Mouse (Mus musculus): Measurements from ENCODE around the gene Dctn5. TPM values are rescaled to one million over a fixed set of nuclear protein-coding genes. Genes with fewer than 3 reads are reported as not detected.

Dctn5 gene
- polyA plus RNA-seq, 1 experiment from 2014 or later = 140 TPM

- Histone ChIP-seq H3K36me3 (ENCODE audit: control insufficient read depth, insufficient read depth, low read length) (peaks cover 16% of the 10 kb centered on the region), H3K9me3 (ENCODE audit: control insufficient read depth, low read length) (no peaks in the 10 kb centered on the region), H3K27ac (ENCODE audit: low read depth, low read length) (peak overlapping the region; percentile 75), H3K9ac (ENCODE audit: low read length) (peak overlapping the region; percentile 90), H3K4me1 (ENCODE audit: control insufficient read depth, insufficient read depth, low read length) (peaks cover 30% of the 10 kb centered on the region), H3K4me3 (ENCODE audit: low read depth, low read length) (peak overlapping the region; percentile 82), H3K27me3 (ENCODE audit: control insufficient read depth, insufficient read depth, low read length) (no peaks in the 10 kb centered on the region), H3K4me2 (peak overlapping the region; percentile 76)
- DNase-seq (ENCODE audit: low spot score, missing footprints) = peak; percentile 88
- WGBS = 6% methylated on average over 13 of the region's 13 CpGs
- ATAC-seq (ENCODE audit: low FRiP score) = peak; percentile 1; the same call in 1 of the 2 replicates
These were observed 25.6 kb downstream of the Dctn5 start for GRCm38 (mm10) chr7:122158488-122158887.

- Histone ChIP-seq H3K4me2 (peak within 1 kb of the TSS; percentile 76), H3K9ac (ENCODE audit: low read length) (peak within 1 kb of the TSS; percentile 90), H3K4me1 (ENCODE audit: control insufficient read depth, insufficient read depth, low read length) (peaks cover 30% of the 10 kb centered on the region), H3K27me3 (ENCODE audit: control insufficient read depth, insufficient read depth, low read length) (no peaks in the 10 kb centered on the region), H3K4me3 (ENCODE audit: low read depth, low read length) (peak within 1 kb of the TSS; percentile 82), H3K9me3 (ENCODE audit: control insufficient read depth, low read length) (no peaks in the 10 kb centered on the region), H3K36me3 (ENCODE audit: control insufficient read depth, insufficient read depth, low read length) (peaks cover 19% of the 10 kb centered on the region), H3K27ac (ENCODE audit: low read depth, low read length) (peak within 1 kb of the TSS; percentile 75)
- peak; percentile 95 for ATAC-seq (ENCODE audit: low FRiP score)
- WGBS = under 1% methylated on average over 63 of the region's 63 CpGs
- DNase-seq (ENCODE audit: low spot score, missing footprints) = peak; percentile 99
These were observed 26.4 kb downstream of the Dctn5 start, which contains the start of gene Plk1 for GRCm38 (mm10) chr7:122158915-122159902. TSS of gene Plk1 (plus strand) at chr7:122159439.

GRCm38 (mm10) chr7:122160037-122160436 lies 27.2 kb downstream of the Dctn5 start:
- Histone ChIP-seq H3K4me1 (ENCODE audit: control insufficient read depth, insufficient read depth, low read length) (peaks cover 30% of the 10 kb centered on the region), H3K4me2 (peak overlapping the region; percentile 76), H3K27ac (ENCODE audit: low read depth, low read length) (peak overlapping the region; percentile 32; the same call in 1 of the 2 replicates), H3K36me3 (ENCODE audit: control insufficient read depth, insufficient read depth, low read length) (peaks cover 22% of the 10 kb centered on the region), H3K4me3 (ENCODE audit: low read depth, low read length) (peak overlapping the region; percentile 82), H3K9ac (ENCODE audit: low read length) (peak overlapping the region; percentile 90), H3K9me3 (ENCODE audit: control insufficient read depth, low read length) (no peaks in the 10 kb centered on the region), H3K27me3 (ENCODE audit: control insufficient read depth, insufficient read depth, low read length) (no peaks in the 10 kb centered on the region)
- 1% methylated on average over 12 of the region's 12 CpGs for WGBS
- peak; percentile 89 for DNase-seq (ENCODE audit: low spot score, missing footprints)
- ATAC-seq (ENCODE audit: low FRiP score) = no peak

- H3K36me3 ChIP-seq (ENCODE audit: control insufficient read depth, insufficient read depth, low read length) = peaks cover 45% of the 10 kb centered on the region
- H3K27me3 ChIP-seq (ENCODE audit: control insufficient read depth, insufficient read depth, low read length) = no peaks in the 10 kb centered on the region
- no peaks in the 10 kb centered on the region for H3K9me3 ChIP-seq (ENCODE audit: control insufficient read depth, low read length)
- no peak overlapping the region for H3K27ac ChIP-seq (ENCODE audit: low read depth, low read length)
- no peak overlapping the region for H3K9ac ChIP-seq (ENCODE audit: low read length)
- WGBS = 91% methylated on average over 8 of the region's 8 CpGs
- H3K4me3 ChIP-seq (ENCODE audit: low read depth, low read length) = no peak overlapping the region
- no peak overlapping the region for H3K4me2 ChIP-seq
- no peak for ATAC-seq (ENCODE audit: low FRiP score)
- H3K4me1 ChIP-seq (ENCODE audit: control insufficient read depth, insufficient read depth, low read length) = peaks cover 24% of the 10 kb centered on the region
- no peak for DNase-seq (ENCODE audit: low spot score, missing footprints)
These were observed 30.9 kb downstream of the Dctn5 start for GRCm38 (mm10) chr7:122163766-122164165.

GRCm38 (mm10) chr7:122167203-122167602 lies 34.4 kb downstream of the Dctn5 start:
- 95% methylated on average over 7 of the region's 7 CpGs for WGBS
- no peak for ATAC-seq (ENCODE audit: low FRiP score)

GRCm38 (mm10) chr7:122170705-122171104 lies 37.9 kb downstream of the Dctn5 start:
- H3K36me3 ChIP-seq (ENCODE audit: control insufficient read depth, insufficient read depth, low read length) = peaks cover 27% of the 10 kb centered on the region
- WGBS = 84% methylated on average over 6 of the region's 6 CpGs

More at GRCm38 (mm10) chr7:122167203-122167602, 34.4 kb downstream of the Dctn5 start:
- Histone ChIP-seq H3K27me3 (ENCODE audit: control insufficient read depth, insufficient read depth, low read length) (no peaks in the 10 kb centered on the region), H3K4me1 (ENCODE audit: control insufficient read depth, insufficient read depth, low read length) (peaks cover 2% of the 10 kb centered on the region; the same call in 1 of the 2 replicates), H3K9me3 (ENCODE audit: control insufficient read depth, low read length) (no peaks in the 10 kb centered on the region), H3K4me3 (ENCODE audit: low read depth, low read length) (no peak overlapping the region), H3K4me2 (no peak overlapping the region), H3K36me3 (ENCODE audit: control insufficient read depth, insufficient read depth, low read length) (peaks cover 48% of the 10 kb centered on the region), H3K9ac (ENCODE audit: low read length) (no peak overlapping the region), H3K27ac (ENCODE audit: low read depth, low read length) (no peak overlapping the region)
- no peak for DNase-seq (ENCODE audit: low spot score, missing footprints)

GRCm38 (mm10) chr7:122171613-122172012 lies 38.8 kb downstream of the Dctn5 start:
- Histone ChIP-seq H3K36me3 (ENCODE audit: control insufficient read depth, insufficient read depth, low read length) (peaks cover 20% of the 10 kb centered on the region; the same call in 1 of the 2 replicates), H3K4me1 (ENCODE audit: control insufficient read depth, insufficient read depth, low read length) (no peaks in the 10 kb centered on the region), H3K4me3 (ENCODE audit: low read depth, low read length) (no peak overlapping the region), H3K9ac (ENCODE audit: low read length) (no peak overlapping the region), H3K27me3 (ENCODE audit: control insufficient read depth, insufficient read depth, low read length) (no peaks in the 10 kb centered on the region), H3K4me2 (no peak overlapping the region), H3K27ac (ENCODE audit: low read depth, low read length) (no peak overlapping the region), H3K9me3 (ENCODE audit: control insufficient read depth, low read length) (no peaks in the 10 kb centered on the region)
- ATAC-seq (ENCODE audit: low FRiP score) (no peak), DNase-seq (ENCODE audit: low spot score, missing footprints) (peak; percentile 57)
- 82% methylated on average over 10 of the region's 10 CpGs for WGBS

More at GRCm38 (mm10) chr7:122170705-122171104, 37.9 kb downstream of the Dctn5 start:
- Histone ChIP-seq H3K4me3 (ENCODE audit: low read depth, low read length) (no peak overlapping the region), H3K9ac (ENCODE audit: low read length) (no peak overlapping the region), H3K9me3 (ENCODE audit: control insufficient read depth, low read length) (no peaks in the 10 kb centered on the region), H3K27ac (ENCODE audit: low read depth, low read length) (no peak overlapping the region), H3K4me1 (ENCODE audit: control insufficient read depth, insufficient read depth, low read length) (no peaks in the 10 kb centered on the region), H3K27me3 (ENCODE audit: control insufficient read depth, insufficient read depth, low read length) (no peaks in the 10 kb centered on the region), H3K4me2 (no peak overlapping the region)
- no peak for ATAC-seq (ENCODE audit: low FRiP score)
- DNase-seq (ENCODE audit: low spot score, missing footprints) = no peak

- Histone ChIP-seq H3K9ac (ENCODE audit: low read length) (no peak overlapping the region), H3K9me3 (ENCODE audit: control insufficient read depth, low read length) (no peaks in the 10 kb centered on the region), H3K4me1 (ENCODE audit: control insufficient read depth, insufficient read depth, low read length) (no peaks in the 10 kb centered on the region), H3K27me3 (ENCODE audit: control insufficient read depth, insufficient read depth, low read length) (no peaks in the 10 kb centered on the region), H3K27ac (ENCODE audit: low read depth, low read length) (no peak overlapping the region), H3K4me2 (no peak overlapping the region), H3K4me3 (ENCODE audit: low read depth, low read length) (no peak overlapping the region), H3K36me3 (ENCODE audit: control insufficient read depth, insufficient read depth, low read length) (no peaks in the 10 kb centered on the region)
- no peak for ATAC-seq (ENCODE audit: low FRiP score)
- WGBS = 87% methylated on average over 7 of the region's 7 CpGs
- DNase-seq (ENCODE audit: low spot score, missing footprints) = no peak
These were observed 47.9 kb downstream of the Dctn5 start for GRCm38 (mm10) chr7:122180720-122181119.

- no peaks in the 10 kb centered on the region for H3K27me3 ChIP-seq (ENCODE audit: control insufficient read depth, insufficient read depth, low read length)
- no peaks in the 10 kb centered on the region for H3K36me3 ChIP-seq (ENCODE audit: control insufficient read depth, insufficient read depth, low read length)
- no peak overlapping the region for H3K9ac ChIP-seq (ENCODE audit: low read length)
- DNase-seq (ENCODE audit: low spot score, missing footprints) (peak; percentile 72), ATAC-seq (ENCODE audit: low FRiP score) (no peak)
- H3K27ac ChIP-seq (ENCODE audit: low read depth, low read length) = no peak overlapping the region
- WGBS = 80% methylated on average over 5 of the region's 5 CpGs
- H3K4me3 ChIP-seq (ENCODE audit: low read depth, low read length) = no peak overlapping the region
- no peaks in the 10 kb centered on the region for H3K4me1 ChIP-seq (ENCODE audit: control insufficient read depth, insufficient read depth, low read length)
- H3K4me2 ChIP-seq = no peak overlapping the region
- no peaks in the 10 kb centered on the region for H3K9me3 ChIP-seq (ENCODE audit: control insufficient read depth, low read length)
These were observed 51.7 kb downstream of the Dctn5 start for GRCm38 (mm10) chr7:122184569-122184968.
